Mouse (Mus musculus): ENCODE data around the gene Ints6l. TPM values are rescaled to one million over a fixed set of nuclear protein-coding genes. Genes with fewer than 3 reads are reported as not detected.

The Ints6l gene
- polyA plus RNA-seq (2011; ENCODE audit: insufficient read depth, insufficient read length, low replicate concordance, missing spikeins) = 72.1 and 119 TPM in 2 replicates

DNA sequence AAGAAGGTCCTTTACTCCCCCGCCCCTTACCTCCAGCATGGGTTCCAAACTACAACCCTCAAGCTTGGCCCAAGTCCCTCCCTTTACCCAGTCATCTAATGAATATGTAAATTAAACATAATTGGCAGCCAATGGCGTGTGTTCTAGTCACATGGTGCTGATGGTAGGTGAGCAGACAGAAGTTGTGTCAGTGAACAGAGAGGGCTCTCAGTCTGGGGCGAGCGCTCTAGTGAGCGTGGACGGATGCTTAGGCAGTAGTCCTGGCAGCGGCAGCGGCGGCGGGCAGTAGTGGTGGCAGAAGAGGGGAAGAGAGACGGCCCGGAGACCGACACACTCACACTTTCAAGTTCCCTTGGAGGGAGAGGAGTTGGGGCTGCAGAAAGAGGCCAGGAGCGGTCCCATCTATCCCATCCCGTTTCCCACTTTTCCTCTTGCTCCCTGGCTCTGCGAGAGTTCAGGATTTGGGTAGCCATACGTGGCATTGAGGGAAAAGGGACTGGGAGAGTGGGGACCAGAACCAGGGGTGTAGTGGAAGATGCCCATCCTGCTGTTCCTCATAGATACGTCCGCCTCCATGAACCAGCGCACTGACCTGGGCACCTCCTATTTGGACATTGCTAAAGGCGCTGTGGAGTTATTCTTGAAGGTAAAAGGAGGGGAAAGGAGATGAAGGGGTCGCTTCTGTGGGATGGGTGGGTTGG is at the start of gene Ints6l:
TSS of gene Ints6l (plus strand) at position 187 of the 701 bp plus-strand sequence.
- H3K4me1 ChIP-seq (ENCODE audit: control insufficient read depth, insufficient read depth, low read length) = no peaks in the 10 kb centered on the region; the same call in 1 of the 2 replicates
- WGBS = 10% methylated on average over 21 of the region's 22 CpGs
- H3K27ac ChIP-seq (ENCODE audit: control insufficient read depth, insufficient read depth, low read depth, low read length, poor library complexity) = peak within 1 kb of the TSS; percentile 96
- TF ChIP-seq CTCF (IDR thresholded peaks at IDR 0.05; ENCODE audit: control insufficient read depth, insufficient read depth, low read length) = no peak
- TF ChIP-seq POLR2A (IDR thresholded peaks at IDR 0.05; ENCODE audit: borderline replicate concordance, control insufficient read depth, low read depth, low read length) = peak; percentile 98
- peak within 1 kb of the TSS; percentile 91 for H3K4me3 ChIP-seq (replicated peaks; ENCODE audit: control insufficient read depth, low read depth, low read length)

DNA sequence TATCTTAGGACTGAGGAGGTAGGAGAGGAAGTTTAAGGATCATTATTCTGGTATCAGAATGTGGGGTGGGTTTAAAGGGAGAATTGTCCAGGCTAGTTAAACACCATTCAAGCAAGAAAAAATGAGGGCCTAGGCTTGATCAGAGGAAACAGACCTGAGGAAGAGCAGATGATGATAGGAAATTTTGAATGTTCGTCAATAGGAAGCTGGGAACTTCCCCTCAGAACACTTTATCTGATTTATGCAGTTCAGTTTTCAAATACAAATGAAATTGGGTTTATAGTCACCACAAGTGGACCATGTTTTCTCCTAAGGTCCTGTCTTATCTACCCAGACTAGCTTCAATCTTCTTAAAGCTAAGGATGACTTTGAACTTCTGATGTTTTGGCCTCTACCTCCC is 49.2 kb upstream of the Ints6l start:
- Histone ChIP-seq H3K27ac (ENCODE audit: control insufficient read depth, insufficient read depth, low read depth, low read length, poor library complexity) (no peak overlapping the region), H3K4me1 (ENCODE audit: control insufficient read depth, insufficient read depth, low read length) (no peaks in the 10 kb centered on the region), H3K4me3 (replicated peaks; ENCODE audit: control insufficient read depth, low read depth, low read length) (no peak overlapping the region)
- 24% methylated on average over 1 of the region's 1 CpGs for WGBS
- no peak for TF ChIP-seq POLR2A (IDR thresholded peaks at IDR 0.05; ENCODE audit: borderline replicate concordance, control insufficient read depth, low read depth, low read length)
- no peak for TF ChIP-seq CTCF (IDR thresholded peaks at IDR 0.05; ENCODE audit: control insufficient read depth, insufficient read depth, low read length)

DNA sequence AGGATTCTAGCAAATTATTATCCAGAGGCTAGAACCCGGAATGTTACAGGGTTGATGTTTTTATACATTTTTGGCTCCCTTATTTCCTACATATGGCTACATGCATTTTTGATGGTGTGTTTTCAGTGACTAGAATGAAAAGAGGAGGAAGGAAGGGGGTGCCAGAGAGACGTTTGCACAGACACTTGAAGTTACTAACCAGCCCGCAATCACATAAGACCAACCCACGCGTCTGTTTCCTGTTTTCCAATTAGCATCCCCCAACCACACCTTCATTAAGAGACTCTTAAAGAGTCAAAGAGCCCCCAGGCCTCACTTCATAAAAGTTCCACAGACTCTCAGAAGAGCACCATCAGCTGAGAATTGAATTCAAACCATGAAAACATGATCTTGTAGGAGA is 48.5 kb upstream of the Ints6l start:
- WGBS = 14% methylated on average over 5 of the region's 5 CpGs
- no peaks in the 10 kb centered on the region for H3K4me1 ChIP-seq (ENCODE audit: control insufficient read depth, insufficient read depth, low read length)
- H3K4me3 ChIP-seq (replicated peaks; ENCODE audit: control insufficient read depth, low read depth, low read length) = no peak overlapping the region
- no peak overlapping the region for H3K27ac ChIP-seq (ENCODE audit: control insufficient read depth, insufficient read depth, low read depth, low read length, poor library complexity)
- TF ChIP-seq POLR2A (IDR thresholded peaks at IDR 0.05; ENCODE audit: borderline replicate concordance, control insufficient read depth, low read depth, low read length) (no peak), CTCF (IDR thresholded peaks at IDR 0.05; ENCODE audit: control insufficient read depth, insufficient read depth, low read length) (no peak)

DNA sequence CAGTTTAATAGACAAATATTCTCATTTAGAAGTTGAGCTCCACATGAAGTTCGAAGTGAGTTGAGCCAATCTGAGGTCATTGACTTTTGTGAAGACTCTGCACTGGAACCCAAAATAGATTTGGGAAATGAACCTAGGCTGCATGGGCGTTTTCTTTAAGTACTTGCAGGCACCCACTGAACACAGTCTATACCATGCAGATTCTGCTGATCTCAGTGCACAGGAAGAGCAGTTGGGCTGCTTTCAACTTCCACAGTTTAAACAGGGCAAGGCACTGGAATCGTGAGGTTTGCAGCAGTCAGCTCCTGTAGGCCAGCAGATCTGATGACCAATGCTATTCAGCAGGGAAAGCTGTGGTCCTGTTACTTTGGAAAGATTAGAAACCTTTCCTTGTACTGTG is 38.4 kb upstream of the Ints6l start:
- Histone ChIP-seq H3K4me3 (replicated peaks; ENCODE audit: control insufficient read depth, low read depth, low read length) (no peak overlapping the region), H3K27ac (ENCODE audit: control insufficient read depth, insufficient read depth, low read depth, low read length, poor library complexity) (no peak overlapping the region), H3K4me1 (ENCODE audit: control insufficient read depth, insufficient read depth, low read length) (no peaks in the 10 kb centered on the region)
- TF ChIP-seq CTCF (IDR thresholded peaks at IDR 0.05; ENCODE audit: control insufficient read depth, insufficient read depth, low read length) (no peak), POLR2A (IDR thresholded peaks at IDR 0.05; ENCODE audit: borderline replicate concordance, control insufficient read depth, low read depth, low read length) (no peak)
- 16% methylated on average over 3 of the region's 3 CpGs for WGBS

DNA sequence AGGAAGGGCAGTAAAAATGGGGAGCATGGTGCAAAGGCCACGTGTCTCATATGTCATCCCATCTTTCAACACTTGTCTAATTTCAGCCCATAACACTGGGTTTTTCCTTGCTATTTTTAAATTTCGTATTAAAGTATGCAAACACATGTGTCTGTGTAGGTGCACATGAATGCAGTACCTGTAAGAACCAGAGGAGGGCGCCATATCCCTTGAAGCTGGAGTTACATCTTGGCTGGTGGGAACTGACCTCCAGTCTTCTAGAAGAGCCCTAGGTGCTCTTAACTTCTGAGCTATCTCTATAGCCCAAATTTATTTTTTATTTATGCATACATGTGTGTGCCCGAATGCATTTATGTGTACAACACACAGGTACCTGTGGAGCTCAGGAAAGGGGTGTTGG is 37.1 kb upstream of the Ints6l start:
- TF ChIP-seq CTCF (IDR thresholded peaks at IDR 0.05; ENCODE audit: control insufficient read depth, insufficient read depth, low read length) (no peak), POLR2A (IDR thresholded peaks at IDR 0.05; ENCODE audit: borderline replicate concordance, control insufficient read depth, low read depth, low read length) (no peak)
- 70% methylated on average over 4 of the region's 4 CpGs for WGBS
- no peak overlapping the region for H3K4me3 ChIP-seq (replicated peaks; ENCODE audit: control insufficient read depth, low read depth, low read length)
- no peaks in the 10 kb centered on the region for H3K4me1 ChIP-seq (ENCODE audit: control insufficient read depth, insufficient read depth, low read length)
- no peak overlapping the region for H3K27ac ChIP-seq (ENCODE audit: control insufficient read depth, insufficient read depth, low read depth, low read length, poor library complexity)

DNA sequence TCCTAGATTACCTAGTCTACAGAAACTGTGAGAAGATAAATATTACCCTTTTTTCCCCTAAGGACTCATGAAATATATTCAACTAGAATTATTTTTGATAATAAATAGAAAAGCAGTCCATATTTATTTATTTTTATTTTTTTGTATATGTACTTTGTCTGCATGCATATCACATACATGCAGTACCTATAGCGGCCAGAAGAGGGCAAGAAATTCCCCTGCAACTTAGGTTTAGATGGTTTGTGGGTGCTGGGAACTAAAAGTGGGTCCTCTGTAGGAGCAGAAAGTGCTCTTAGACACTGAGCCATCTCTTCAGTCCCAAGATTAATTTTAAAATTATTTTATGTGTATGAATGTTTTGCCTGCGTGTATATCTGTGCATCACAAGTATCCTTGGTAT is 24.1 kb upstream of the Ints6l start:
- TF ChIP-seq POLR2A (IDR thresholded peaks at IDR 0.05; ENCODE audit: borderline replicate concordance, control insufficient read depth, low read depth, low read length) = no peak
- TF ChIP-seq CTCF (IDR thresholded peaks at IDR 0.05; ENCODE audit: control insufficient read depth, insufficient read depth, low read length) = no peak
- H3K4me3 ChIP-seq (replicated peaks; ENCODE audit: control insufficient read depth, low read depth, low read length) = no peak overlapping the region
- H3K4me1 ChIP-seq (ENCODE audit: control insufficient read depth, insufficient read depth, low read length) = no peaks in the 10 kb centered on the region
- no peak overlapping the region for H3K27ac ChIP-seq (ENCODE audit: control insufficient read depth, insufficient read depth, low read depth, low read length, poor library complexity)
- WGBS = 61% methylated on average over 2 of the region's 2 CpGs

DNA sequence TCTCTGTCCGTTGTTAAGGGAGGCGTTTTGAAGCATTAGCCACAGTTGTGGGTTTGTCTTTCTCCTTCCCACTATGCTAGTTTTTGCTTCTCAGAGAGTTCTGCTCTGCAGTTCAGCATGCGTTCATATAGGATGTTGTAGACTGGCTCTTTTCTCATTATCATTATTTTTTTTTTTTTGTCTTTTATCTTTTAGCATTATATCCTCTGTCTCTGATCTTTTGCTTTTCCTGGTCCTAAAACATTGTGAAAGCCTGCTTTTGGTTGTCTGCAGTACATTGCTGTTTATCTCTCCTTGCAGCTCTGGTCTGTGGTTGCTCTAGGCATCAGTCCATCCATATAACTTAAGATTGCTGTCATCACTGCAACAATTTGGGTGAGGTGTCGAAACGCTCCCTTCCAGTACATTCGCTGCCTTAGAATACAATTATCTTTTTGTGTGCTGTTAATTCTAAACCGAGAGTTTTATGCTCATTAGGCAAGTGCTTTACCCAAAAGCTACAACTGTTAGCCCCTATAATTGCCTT is 18.8 kb upstream of the Ints6l start:
- no peak for TF ChIP-seq POLR2A (IDR thresholded peaks at IDR 0.05; ENCODE audit: borderline replicate concordance, control insufficient read depth, low read depth, low read length)
- no peak for TF ChIP-seq CTCF (IDR thresholded peaks at IDR 0.05; ENCODE audit: control insufficient read depth, insufficient read depth, low read length)
- H3K4me3 ChIP-seq (replicated peaks; ENCODE audit: control insufficient read depth, low read depth, low read length) = no peak overlapping the region
- H3K4me1 ChIP-seq (ENCODE audit: control insufficient read depth, insufficient read depth, low read length) = no peaks in the 10 kb centered on the region
- no peak overlapping the region for H3K27ac ChIP-seq (ENCODE audit: control insufficient read depth, insufficient read depth, low read depth, low read length, poor library complexity)
- WGBS = 44% methylated on average over 7 of the region's 7 CpGs

DNA sequence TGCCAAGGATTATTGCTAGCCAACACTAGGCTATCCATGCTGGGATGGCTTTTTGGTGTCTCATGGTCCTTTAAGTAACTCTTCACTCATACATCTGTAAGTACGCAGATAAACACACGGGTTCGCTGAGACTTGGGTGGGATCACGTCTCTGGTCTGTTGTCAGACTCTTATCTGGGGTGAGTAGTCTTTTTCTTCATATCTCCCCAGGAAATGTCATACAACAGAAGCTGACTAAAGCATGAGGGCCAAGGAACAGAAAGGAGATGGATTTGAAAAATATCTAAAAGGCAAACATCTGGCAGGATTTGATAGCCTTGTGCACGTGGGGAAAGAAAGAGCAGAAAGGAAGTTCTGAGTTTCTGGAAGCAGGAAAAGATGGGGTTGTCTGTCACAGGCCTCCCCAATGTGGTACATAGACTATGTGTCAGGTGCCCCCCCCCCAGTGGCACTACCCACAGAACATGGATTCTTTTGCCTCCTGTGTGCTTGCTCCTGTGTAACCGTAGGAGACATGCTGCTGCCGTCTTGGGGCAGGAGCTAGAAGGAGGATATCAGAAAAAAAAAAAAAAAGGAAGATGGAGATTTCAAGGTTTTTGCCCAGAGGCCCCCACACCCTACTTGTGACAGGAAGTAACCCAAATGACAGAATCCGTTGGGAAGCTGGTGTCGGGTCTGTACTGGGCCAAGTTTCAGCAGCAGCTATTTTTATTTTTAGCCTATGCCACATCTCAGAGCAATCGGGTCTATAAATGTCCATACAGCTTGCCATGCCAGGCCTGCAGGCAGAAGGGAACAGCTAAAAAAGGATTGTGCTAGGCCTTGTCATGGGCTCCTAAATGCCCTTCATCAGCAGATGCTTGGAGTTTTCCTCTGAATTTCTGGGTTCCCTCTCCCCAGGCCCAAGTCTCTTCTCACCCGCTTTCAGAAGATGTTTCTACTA is 7.9 kb upstream of the Ints6l start:
- 35% methylated on average over 11 of the region's 11 CpGs for WGBS

More for the DNA sequence above, 7.9 kb upstream of the Ints6l start:
- Histone ChIP-seq H3K4me3 (replicated peaks; ENCODE audit: control insufficient read depth, low read depth, low read length) (no peak overlapping the region), H3K27ac (ENCODE audit: control insufficient read depth, insufficient read depth, low read depth, low read length, poor library complexity) (peak overlapping the region; percentile 67), H3K4me1 (ENCODE audit: control insufficient read depth, insufficient read depth, low read length) (no peaks in the 10 kb centered on the region; the same call in 1 of the 2 replicates)
- TF ChIP-seq CTCF (IDR thresholded peaks at IDR 0.05; ENCODE audit: control insufficient read depth, insufficient read depth, low read length) = no peak
- TF ChIP-seq POLR2A (IDR thresholded peaks at IDR 0.05; ENCODE audit: borderline replicate concordance, control insufficient read depth, low read depth, low read length) = no peak
